Comparison of ENCODE assay signal across 11 mouse cellular contexts in the genomic region with DNA sequence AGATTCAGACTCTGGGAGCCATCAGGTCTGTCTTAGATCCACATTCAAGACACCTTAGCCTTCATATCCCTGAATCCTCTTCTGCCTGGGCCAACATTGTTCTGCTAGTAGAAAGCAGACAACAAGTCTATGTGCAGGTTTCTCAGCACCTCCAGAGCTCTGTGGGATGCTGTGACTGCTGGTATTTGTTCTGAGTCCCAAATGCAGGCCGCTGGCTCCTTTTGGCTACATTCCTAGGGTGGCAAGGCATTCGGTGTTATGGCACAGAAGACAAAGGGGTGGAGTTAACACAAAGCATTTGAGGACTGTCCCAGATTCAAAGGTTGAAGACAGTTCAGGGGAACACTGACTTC.
A peak's percentile ranks its signal among the peaks of the same experiment; 100 is the strongest.
DNase-seq lines count a peak whose midpoint lies in the region; ATAC-seq and TF ChIP-seq lines count a peak whose summit lies in the region.
"Had no signal": no experiment of that assay in that cellular context is flagged by ENCODE, and none has a peak within 500 bp of the region (broad histone marks: within the 10 kb centered on the region; RNA-seq: fewer than 3 reads in every experiment).

No protein-coding gene starts in this region.

- no peaks in the 10 kb centered on the region for H3K36me3 ChIP-seq in lung, embryonic 16.5 days (ENCODE audit: control insufficient read depth, insufficient read depth, low read length)
- H3K36me3 ChIP-seq in heart, embryonic 15.5 days: no peaks in the 10 kb centered on the region
- no peaks in the 10 kb centered on the region for H3K36me3 ChIP-seq in stomach, postnatal 0 days (ENCODE audit: control insufficient read depth, insufficient read depth, low read length)
- H3K36me3 ChIP-seq in hindbrain, embryonic 14.5 days (replicated peaks; ENCODE audit: control insufficient read depth, insufficient read depth): no peaks in the 10 kb centered on the region
- H3K36me3 ChIP-seq: liver, embryonic 15.5 days had no signal

- no peak overlapping the region for H3K4me3 ChIP-seq in lung, embryonic 16.5 days (ENCODE audit: low read length)
- no peak overlapping the region for H3K4me3 ChIP-seq in heart, embryonic 15.5 days
- no peak overlapping the region for H3K4me3 ChIP-seq in stomach, postnatal 0 days (ENCODE audit: low read depth, low read length)
- no peak overlapping the region for H3K4me3 ChIP-seq in hindbrain, embryonic 14.5 days (replicated peaks; ENCODE audit: low read length)
- H3K4me3 ChIP-seq: liver, embryonic 15.5 days had no signal

- WGBS in lung, embryonic 16.5 days: 33% methylated on average over 2 of the region's 2 CpGs
- WGBS in heart, embryonic 15.5 days: 46% methylated on average over 2 of the region's 2 CpGs
- WGBS in stomach, postnatal 0 days: 44% methylated on average over 2 of the region's 2 CpGs
- WGBS in hindbrain, embryonic 14.5 days: 66% methylated on average over 2 of the region's 2 CpGs

- H3K27me3 ChIP-seq in lung, embryonic 16.5 days (ENCODE audit: control insufficient read depth, insufficient read depth, low read depth, low read length): no peaks in the 10 kb centered on the region
- H3K27me3 ChIP-seq in heart, embryonic 15.5 days: no peaks in the 10 kb centered on the region
- H3K27me3 ChIP-seq in stomach, postnatal 0 days (ENCODE audit: control insufficient read depth, insufficient read depth, low read length): no peaks in the 10 kb centered on the region
- no peaks in the 10 kb centered on the region for H3K27me3 ChIP-seq in hindbrain, embryonic 14.5 days (ENCODE audit: control insufficient read depth, insufficient read depth, low read length)
- H3K27me3 ChIP-seq: liver, embryonic 15.5 days had no signal

- no peak for TF ChIP-seq EP300 in stomach, postnatal 0 days (optimal IDR thresholded peaks at IDR 0.05)

- H3K4me2 ChIP-seq in lung, embryonic 16.5 days (ENCODE audit: low read depth, low read length): no peak overlapping the region
- H3K4me2 ChIP-seq in heart, embryonic 15.5 days: peak overlapping the region; percentile 37; the same call in 1 of the 2 replicates
- H3K4me2 ChIP-seq in stomach, postnatal 0 days (replicated peaks; ENCODE audit: low read depth): no peak overlapping the region
- no peak overlapping the region for H3K4me2 ChIP-seq in hindbrain, embryonic 14.5 days (replicated peaks)

- no peak for TF ChIP-seq CTCF in stomach, postnatal 0 days (IDR thresholded peaks at IDR 0.05; ENCODE audit: low read depth)

- ATAC-seq in lung, embryonic 16.5 days (ENCODE audit: low read depth): no peak
- ATAC-seq in heart, embryonic 15.5 days (replicated peaks; ENCODE audit: insufficient number of reproducible peaks, insufficient read depth, low FRiP score, low read depth): no peak
- no peak for ATAC-seq in stomach, postnatal 0 days (ENCODE audit: low FRiP score, low TSS enrichment)
- no peak for ATAC-seq in hindbrain, embryonic 14.5 days (ENCODE audit: low FRiP score)
- ATAC-seq: intestine, embryonic 16.5 days had no signal

- peak overlapping the region; percentile 60 for H3K27ac ChIP-seq in lung, embryonic 16.5 days (ENCODE audit: low read length)
- peak overlapping the region; percentile 93 for H3K27ac ChIP-seq in heart, embryonic 15.5 days
- H3K27ac ChIP-seq in stomach, postnatal 0 days (replicated peaks): peak overlapping the region; percentile 50
- no peak overlapping the region for H3K27ac ChIP-seq in hindbrain, embryonic 14.5 days

- H3K4me1 ChIP-seq in lung, embryonic 16.5 days (replicated peaks; ENCODE audit: control insufficient read depth, insufficient read depth, low read length): peaks cover 19% of the 10 kb centered on the region
- peaks cover 32% of the 10 kb centered on the region for H3K4me1 ChIP-seq in heart, embryonic 15.5 days (replicated peaks)
- no peaks in the 10 kb centered on the region; the same call in none of the 2 replicates for H3K4me1 ChIP-seq in stomach, postnatal 0 days (replicated peaks; ENCODE audit: control insufficient read depth, insufficient read depth)
- no peaks in the 10 kb centered on the region for H3K4me1 ChIP-seq in hindbrain, embryonic 14.5 days (replicated peaks; ENCODE audit: control insufficient read depth, insufficient read depth, low read length)

- H3K9me3 ChIP-seq in lung, embryonic 16.5 days (ENCODE audit: control insufficient read depth, low read length): no peaks in the 10 kb centered on the region
- H3K9me3 ChIP-seq in heart, embryonic 15.5 days (replicated peaks): no peaks in the 10 kb centered on the region
- no peaks in the 10 kb centered on the region for H3K9me3 ChIP-seq in stomach, postnatal 0 days (ENCODE audit: control insufficient read depth, low read length)
- no peaks in the 10 kb centered on the region for H3K9me3 ChIP-seq in hindbrain, embryonic 14.5 days (ENCODE audit: control insufficient read depth, low read length)
- H3K9me3 ChIP-seq: liver, embryonic 15.5 days had no signal

- H3K9ac ChIP-seq in lung, embryonic 16.5 days (ENCODE audit: low read length): no peak overlapping the region
- H3K9ac ChIP-seq in heart, embryonic 15.5 days: no peak overlapping the region
- no peak overlapping the region for H3K9ac ChIP-seq in stomach, postnatal 0 days (ENCODE audit: low read length)
- no peak overlapping the region for H3K9ac ChIP-seq in hindbrain, embryonic 14.5 days
- H3K9ac ChIP-seq: liver, embryonic 15.5 days had no signal

- peak; percentile 50 for DNase-seq in cerebellum, adult 11-12 months
- DNase-seq in cerebellum, postnatal 4 days (ENCODE audit: low spot score in 2 of 2): no peak
- DNase-seq in lung, postnatal 25 days (ENCODE audit: low spot score): no peak
- no peak for DNase-seq in stomach, postnatal 0 days (ENCODE audit: low spot score)
- no peak for DNase-seq in frontal cortex, postnatal 14 days (ENCODE audit: low spot score in 2 of 2)
- no peak for DNase-seq in hindbrain, embryonic 14.5 days (ENCODE audit: low spot score)
- DNase-seq: right cerebral cortex, postnatal 14 days had no signal
